Mouse (Mus musculus) neutrophil, adult 5-6 weeks (primary cell): Measurements from ENCODE around the gene Mettl15. TPM values are rescaled to one million over a fixed set of nuclear protein-coding genes. Genes with fewer than 3 reads are reported as not detected.
"Not testable (repeated sequence)": the region's sequence is repeated elsewhere in the genome, so short reads cannot be mapped to it uniquely, and the experiment has no call there.

Source experiments
- ATAC-seq: fragments of 151-379, 151-347 bp; 2 replicates; pipeline ENCODE4 v1.8.0; 2017; ENCODE audit warnings: mild to moderate bottlenecking, moderate TSS enrichment; ENCODE audit not compliant: insufficient number of reproducible peaks, poor library complexity, low FRiP score, severe bottlenecking; ENCODE audit errors: extremely low read depth
- total RNA-seq: library from RNA; stranded (forward); fragments of 200-1000 nt; gene quantifications from 2 replicates; pipeline ENCODE4 v1.2.3, GENCODE M21; 2017

Mettl15 gene
- total RNA-seq: 1.5 and 2.6 TPM in 2 replicates

DNA sequence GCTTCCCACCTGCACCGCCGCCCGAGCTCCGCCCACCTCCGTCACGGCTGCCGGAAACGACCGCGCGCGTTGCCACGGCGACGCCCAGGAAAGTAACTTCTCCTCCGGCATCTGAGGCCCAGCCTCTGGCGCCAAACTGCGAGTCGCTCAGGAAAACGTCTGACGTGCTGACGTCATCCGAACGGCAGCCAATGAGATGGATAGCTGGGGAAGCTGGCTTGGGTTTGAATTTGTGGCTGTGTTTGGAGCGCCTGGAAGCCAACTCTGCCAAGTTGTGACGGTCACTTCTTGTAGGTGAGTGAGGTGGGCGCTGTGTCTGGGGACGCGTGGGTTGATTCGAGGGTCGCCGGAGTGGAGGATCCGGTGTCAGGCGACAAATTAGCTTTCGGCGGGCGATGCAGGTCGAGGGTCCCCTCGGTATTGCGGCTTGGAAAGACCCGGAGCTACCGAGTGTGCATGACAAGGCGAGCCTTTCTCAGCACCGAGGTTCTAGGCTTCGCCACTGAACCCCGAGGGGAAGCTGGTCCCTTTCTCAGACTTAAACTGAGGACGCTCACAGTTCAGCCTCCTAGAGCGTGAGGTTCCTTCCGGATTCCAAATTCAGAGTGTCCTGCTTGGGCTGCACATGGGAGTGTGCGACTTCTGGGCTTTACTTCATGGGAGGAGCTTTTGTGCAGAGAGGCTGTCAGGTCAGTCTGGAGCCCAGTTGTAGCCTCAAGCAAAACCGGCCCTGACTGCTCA lies at the start of gene Mettl15, which contains the start of gene Kif18a:
Mettl15 (minus strand) TSS at position 149 of the 741 bp plus-strand sequence.
Kif18a (plus strand) TSS at position 139 of the 741 bp plus-strand sequence.
- peak; percentile 98 for ATAC-seq

DNA sequence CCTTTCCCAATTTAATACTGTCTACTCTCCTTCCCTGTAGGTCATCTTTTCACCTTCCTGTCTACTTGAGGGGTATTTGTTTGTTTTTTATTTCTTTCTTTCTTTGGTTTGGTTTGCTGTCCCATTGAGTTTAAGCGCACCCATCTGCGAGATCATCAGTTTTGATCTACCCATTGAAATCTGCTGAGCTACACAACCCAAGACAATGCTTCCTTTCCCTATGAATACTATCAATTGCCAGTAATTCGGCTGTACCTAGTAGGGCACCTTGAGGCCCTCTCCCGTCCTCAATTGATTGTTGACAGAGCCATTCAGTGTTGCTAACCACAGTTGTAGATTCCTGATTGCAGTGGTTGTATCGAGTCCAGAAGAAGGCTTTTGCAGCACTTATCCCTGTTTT lies 30.8 kb upstream of the Mettl15 start:
- no peak for ATAC-seq

DNA sequence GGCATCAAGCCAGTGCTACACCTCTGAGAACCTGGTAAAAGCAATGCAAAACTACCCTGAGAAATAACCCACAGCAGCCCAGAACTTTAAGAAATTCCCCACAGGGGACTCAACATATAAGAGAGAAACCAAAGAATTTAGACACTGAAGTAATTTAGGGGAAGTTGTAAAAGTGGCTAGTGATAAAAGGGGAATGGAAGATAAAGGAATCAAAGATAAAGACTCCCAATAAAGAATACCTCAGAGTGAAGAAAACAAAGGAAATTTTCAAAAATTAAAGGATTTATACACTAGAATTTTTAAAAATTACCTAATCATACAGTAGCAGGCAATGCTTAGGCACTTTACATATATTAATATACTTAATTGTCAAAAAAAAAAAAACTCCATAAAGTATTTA lies 23.1 kb upstream of the Mettl15 start:
- ATAC-seq: no peak

DNA sequence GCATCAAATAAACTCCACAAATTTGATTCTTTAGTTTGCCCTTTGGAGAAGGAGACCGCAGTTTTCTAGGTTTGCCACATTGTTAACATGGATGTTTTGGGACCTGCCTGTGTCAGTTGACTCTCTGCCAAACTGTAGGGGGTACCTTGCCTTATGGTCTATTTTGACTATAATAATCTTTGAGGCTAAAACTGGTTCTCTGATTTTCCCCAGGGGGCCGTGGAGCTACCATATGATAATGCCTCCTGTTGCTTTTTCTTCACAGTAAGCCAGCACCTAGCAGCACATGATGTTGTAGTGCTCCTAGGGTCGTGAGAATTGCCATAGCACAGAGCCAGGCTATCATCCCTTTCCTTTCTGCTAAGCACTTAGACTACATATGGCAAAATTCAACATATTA lies 21.7 kb upstream of the Mettl15 start:
- ATAC-seq: no peak

DNA sequence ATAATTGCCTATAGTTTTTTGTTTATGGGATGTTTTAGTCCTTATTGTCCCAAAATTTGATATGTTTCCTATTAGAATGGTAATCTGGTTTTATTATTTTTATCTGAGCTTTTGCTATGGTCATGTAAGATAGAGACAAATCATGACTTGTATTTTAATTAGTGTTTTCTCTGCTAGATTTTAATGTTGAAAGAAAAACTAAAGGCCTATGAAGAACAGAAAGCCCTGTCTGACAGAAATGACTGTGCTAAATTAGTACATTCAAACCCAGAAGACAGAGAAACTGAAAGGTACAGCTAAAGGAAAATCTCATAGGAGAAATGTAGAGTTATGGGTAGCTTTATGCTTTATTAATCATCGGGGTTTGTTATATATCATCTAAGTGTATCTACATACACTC lies 17.6 kb upstream of the Mettl15 start:
- ATAC-seq: no peak

DNA sequence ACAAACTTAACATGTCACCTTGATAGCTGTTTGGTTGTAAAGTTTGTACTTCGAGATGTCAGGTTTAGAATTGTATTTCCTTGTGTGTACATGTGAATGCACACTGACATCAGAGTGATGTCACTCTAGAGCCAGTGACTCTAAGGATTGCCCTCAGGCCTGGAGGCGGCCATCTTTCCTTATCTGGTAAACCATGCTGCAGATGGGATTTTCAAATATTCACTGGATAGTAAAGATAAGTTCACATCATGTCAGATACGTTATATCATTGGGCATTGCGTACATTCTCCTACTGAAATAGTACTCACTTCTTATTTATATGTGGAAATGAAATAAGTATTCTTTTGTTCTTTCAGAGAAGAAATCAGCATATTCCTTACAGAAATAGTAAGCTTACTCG lies 15.7 kb upstream of the Mettl15 start:
- ATAC-seq: no peak

DNA sequence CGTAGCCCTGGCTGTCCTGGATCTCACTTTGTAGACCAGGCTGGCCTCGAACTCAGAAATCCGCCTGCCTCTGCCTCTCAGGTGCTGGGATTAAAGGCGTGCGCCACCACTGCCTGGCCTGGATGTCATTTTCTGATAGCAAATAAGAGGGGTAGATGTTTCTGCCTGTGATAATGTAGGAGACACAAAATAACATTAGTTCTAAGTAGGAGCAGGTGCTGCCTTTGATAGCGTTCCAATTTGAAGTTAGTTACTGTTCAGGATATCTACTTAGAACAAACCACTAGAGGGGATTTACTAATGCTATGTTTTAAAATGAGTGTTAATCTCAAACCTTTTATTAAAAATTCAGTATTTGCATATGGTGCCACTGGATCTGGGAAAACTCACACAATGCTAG lies 8.8 kb upstream of the Mettl15 start:
- no peak for ATAC-seq

DNA sequence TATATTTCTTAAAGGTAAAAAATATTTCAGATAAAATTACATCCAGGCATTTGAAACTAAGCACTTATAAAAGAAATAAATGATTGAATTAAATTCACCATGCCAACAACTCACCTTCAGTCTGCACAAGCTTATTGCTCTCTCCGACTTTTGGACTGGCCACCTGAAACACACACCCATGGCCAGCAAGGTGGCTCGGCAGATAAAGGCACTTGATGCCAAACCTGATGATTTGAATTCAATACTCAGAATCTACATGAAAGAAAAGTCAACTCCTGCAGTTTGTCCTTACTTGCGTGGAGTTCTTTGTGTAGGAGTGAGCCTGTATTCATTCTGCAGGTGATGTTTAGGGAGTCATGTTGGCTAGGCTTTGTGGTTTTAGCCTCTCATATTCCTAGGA lies 3.6 kb upstream of the Mettl15 start:
- ATAC-seq: no peak

DNA sequence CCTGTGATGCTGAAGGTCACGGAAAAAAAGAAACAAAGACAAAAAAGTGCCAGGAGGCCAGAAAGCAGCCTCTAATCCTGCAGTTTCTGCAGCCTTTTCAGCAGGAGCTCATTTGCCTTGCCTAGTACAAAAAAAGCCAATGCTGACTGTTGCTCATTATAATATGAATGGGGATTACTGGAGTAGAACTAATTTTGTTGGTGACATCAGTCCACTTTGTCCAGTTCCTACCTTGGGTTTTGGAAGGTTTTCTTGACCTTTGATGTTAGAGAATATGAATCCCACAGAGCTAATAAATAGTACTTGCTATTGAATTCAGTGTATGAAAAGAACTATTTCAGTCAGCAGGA lies 768 bp upstream of the Mettl15 start:
- ATAC-seq: no peak

DNA sequence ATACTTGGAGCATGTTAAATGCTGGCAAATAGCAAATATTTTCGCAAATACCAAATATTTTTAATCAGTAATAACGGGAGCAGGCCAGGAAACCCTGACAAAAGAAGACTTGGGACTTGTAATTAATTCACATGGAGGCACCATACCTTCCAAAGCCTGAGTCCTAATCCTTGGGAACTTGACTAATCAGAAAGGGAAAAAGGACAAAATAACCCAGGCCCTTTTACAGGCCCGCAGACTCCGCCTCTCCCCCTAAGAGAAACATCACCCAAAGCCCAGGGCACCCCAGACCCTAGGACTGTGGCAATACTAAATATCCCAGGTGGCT lies 312 bp downstream of the Mettl15 start:
- ATAC-seq: no peak

DNA sequence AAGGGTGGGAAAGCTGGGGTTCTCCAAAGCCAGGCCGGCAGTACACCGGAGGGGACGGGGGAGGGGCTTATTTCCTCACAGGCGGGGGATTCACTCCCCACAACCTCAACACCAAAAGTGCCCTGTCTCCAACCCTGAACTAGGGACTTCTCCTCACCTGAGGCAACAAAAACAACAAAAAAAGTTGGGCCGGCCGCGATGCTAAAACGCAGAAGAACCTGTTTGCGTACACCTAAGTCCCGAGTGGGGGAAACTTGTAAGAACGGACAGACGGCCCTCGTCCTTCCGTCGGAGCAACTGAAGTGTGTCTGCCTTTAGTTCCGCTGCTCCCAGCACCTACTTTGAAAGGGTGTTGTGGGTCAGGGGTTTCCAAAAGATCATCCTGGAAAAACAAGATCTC lies 2.5 kb downstream of the Mettl15 start:
- peak; percentile 26; the same call in 1 of the 2 replicates for ATAC-seq

DNA sequence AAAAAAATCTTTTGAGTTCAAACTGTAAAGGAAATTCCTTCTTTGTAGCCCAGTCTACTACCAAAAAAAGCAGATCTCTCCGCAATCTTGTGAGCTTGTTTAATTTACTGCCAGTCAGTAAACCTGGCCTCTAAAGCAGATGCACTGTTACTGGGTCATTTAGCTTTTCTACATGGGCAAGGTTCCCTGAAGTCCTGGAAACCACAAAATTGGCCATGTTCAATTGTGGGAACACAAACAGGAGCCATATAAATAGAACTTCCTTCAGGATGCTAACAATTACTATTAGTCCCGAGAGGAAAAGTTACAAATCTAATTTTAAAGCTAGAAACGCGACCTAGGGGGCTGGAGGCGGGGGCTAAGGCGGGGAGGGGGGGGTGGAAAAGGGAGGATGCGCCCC lies 3.0 kb downstream of the Mettl15 start:
- no peak for ATAC-seq

DNA sequence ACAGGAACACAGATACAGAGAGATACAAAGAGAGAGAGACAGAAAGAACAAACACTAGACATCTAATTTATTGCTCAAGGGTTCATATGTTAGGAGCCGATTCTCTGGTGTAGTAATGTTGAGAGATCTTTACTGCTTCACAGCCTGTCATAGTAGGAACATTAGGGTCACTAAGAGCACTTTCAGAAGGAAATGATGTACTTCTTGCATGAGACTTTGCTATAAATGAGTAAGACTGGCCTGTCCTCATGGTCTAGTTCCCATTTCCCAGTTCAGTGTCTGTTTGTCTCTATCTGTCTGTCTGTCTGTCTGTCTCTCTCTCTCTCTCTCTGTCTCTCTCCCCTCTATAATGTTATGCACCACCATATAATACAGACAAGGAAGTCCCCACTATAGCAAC lies 7.5 kb downstream of the Mettl15 start:
- no peak for ATAC-seq

DNA sequence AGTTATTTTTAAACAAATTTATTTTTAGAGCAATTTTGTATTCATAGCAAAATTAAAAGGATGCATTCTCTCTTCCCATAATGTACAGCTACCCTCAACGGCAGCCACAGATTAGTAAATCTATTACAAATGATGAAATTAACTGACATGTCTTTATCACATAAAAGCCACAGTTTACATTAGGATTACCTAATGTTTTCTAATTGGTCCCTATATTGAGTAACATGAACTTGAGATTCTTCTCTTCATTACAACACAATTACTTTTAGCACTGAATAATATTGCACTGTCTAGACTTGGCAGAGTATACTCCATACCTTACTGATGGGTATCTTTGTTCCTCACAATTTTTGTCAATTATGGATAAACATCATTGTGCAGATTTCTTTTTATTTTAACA lies 17.8 kb downstream of the Mettl15 start:
- no peak for ATAC-seq

DNA sequence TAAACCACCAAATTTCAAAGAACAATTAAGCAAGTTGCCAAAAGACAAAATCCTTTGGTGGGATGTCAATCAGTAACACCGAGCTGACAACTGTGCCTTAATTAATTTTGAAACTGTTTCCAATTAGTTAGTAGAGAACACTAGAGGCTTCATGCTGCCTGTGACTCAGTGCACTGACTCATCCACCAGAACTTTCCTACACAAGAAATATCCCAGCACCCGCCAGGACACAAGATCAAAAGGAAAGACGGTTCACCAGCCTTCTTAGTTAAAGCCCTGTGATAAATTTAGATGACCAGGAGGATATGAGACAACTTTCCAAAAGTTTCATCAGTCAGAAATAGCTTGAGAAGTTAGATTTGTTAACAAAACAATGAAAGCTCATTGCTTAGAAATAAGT lies 38.6 kb downstream of the Mettl15 start:
- no peak for ATAC-seq

DNA sequence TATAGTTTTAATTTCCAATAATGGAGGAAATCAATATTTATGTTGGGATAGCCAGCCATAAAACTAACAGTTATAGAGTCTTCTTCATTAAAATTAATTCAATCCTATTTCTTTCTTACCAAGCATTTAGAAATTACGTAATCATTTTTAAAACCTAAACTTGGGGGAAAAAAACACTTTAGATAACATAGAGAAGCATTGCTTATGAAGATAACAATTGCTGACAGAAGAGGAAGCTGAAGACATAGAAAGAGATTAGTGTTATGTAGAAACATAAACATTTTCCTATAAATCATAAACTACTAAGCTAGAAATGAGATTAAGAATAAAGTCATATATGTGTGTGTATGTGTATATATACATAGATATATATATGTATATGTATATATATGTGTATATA lies 44.8 kb downstream of the Mettl15 start:
- no peak for ATAC-seq

DNA sequence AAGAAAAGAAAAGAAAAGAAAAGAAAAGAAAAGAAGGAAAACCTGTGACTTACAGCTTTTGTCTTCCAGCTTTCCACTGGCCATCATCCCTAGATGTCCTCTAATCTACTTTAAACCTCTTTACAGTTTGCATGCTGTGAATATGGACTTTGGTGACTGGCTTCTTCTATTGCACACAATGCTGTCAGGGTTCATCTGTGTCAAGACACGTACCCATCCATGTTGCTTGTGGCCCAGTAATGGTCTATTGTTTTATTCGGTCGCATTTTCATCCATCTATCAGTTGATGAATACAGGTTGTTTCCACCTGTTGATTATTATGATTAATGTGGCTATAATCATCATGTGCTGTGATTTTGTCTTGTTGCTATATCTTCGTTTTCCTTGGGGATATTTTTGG lies 46.7 kb downstream of the Mettl15 start:
- no peak for ATAC-seq

DNA sequence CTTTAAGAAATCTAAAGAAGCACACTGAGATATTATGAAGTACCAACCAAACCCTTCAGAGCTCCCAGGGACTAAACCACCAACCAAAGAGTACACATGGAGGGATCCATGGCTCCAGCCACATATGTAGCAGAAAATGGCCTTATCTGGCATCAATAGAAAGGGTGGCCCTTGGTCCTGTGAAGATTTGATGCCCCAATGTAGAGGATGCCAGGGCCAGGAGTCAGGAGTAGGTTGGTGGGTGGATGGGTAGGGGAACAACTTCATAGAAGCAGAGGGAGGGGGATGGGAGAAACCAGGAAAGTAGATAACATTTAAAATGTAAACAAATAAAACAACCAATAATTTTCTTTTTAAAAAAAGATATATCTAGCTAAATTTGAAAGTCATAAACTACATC lies 50.1 kb downstream of the Mettl15 start:
- no peak for ATAC-seq

DNA sequence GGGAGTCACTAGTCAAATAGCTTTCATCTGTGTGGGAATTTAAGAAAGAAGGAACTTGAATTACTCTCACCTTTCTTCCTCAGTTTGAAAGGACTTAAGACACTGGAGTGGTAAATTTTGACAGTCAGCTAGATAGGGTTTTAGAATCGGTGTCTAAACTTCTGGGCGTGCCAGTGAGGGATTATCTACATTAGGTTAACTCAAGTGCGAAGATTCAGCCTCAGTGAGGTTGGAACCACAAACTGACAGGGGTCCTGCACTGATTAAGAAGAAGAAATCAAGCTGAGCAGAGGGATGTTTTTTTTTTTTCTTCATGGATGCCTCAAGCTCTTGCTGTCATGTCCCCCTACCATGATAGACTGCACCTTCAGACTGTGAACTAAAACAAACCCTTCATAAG lies 53.4 kb downstream of the Mettl15 start:
- ATAC-seq: no peak

DNA sequence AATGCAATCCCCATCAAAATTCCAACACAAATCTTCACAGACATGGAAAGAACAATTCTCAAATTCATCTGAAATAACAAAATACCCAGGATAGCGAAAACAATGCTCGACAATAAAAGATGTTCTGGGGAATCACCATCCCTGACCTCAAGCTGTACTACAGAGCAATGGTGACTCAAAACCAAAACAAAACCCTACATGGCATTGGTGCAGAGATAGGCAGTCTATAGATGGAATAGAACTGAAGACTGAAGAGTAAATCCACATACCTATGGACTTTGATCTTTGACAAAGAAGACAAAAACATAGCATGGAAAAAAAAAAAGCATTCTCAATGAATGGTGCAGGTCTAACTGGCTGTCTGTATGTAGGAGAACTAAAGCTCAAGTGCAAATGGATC lies 59.1 kb downstream of the Mettl15 start:
- no peak for ATAC-seq

DNA sequence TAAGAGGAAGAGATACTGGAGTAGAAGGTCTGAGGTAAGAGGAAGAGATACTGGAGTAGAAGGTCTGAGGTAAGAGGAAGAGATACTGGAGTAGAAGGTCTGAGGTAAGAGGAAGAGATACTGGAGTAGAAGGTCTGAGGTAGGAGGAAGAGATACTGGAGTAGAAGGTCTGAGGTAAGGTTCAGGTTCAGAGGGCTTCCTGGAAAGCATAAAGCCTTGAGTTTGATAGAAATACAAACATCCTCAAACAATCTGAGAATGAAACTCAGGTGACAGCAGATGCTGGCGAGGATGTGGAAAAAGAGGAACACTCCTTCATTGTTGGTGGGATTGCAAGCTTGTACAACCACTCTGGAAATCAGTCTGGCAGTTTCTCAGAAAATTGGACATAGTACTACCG lies 63.9 kb downstream of the Mettl15 start:
- ATAC-seq: not testable (repeated sequence)
